Mouse (Mus musculus) erythroblast, embryonic 14.5 days (primary cell): ENCODE measurements around the gene Tmem164.

Experiments
- GATA1 ChIP-seq: IDR thresholded peaks from 2 replicates; pipeline ENCODE4 v1.6.1; 2012; ENCODE audit warnings: low read length, inconsistent platforms, mixed read lengths
- TAL1 ChIP-seq: IDR thresholded peaks from 3 replicates; pipeline ENCODE4 v1.6.1; 2012; ENCODE audit warnings: low read length, inconsistent platforms, mixed read lengths

DNA sequence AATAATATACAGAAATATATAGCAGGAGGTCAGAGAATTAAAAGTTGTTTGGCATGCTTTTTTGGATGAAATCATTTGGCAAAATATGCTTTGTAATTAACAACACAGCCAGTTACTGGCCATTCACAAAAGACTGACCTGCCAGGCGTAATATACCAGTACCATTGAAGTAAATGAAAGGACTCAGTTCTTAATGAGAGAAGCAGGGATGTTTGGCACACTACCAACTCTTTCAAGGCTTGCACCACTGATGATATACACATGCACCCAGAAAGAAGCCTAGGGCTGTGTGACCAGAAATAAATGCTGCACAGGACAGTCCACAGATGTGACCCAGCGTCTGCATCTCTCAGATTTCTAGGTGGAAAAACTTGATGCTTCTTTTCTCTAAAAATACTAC, 188.6 kb downstream of the Tmem164 start:
- no peak for TF ChIP-seq GATA1
- TF ChIP-seq TAL1, result no peak
